9 mouse cellular contexts compared by ENCODE assay signal in the genomic region with DNA sequence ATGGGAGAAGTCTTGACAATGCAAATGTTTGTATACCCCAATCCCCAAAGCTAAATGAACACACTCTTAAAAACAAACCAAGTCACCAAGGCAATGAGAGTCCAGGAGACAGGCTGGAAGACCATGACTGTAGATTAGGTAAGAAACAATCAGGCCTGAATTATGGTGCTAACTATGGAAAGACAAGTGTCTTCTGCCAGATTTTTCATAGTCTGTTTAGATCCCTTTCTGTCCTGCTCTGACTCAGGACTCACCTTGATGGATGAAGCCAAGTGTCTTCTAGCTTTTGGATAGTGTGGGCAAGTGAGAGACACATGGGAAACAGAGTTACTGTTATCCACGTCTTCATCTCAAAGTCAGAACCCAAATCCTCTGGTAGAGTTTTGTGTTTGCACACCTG. TPM values are rescaled to one million over a fixed set of nuclear protein-coding genes. Genes with fewer than 3 reads are reported as not detected.
A peak's percentile ranks its signal among the peaks of the same experiment; 100 is the strongest.
DNase-seq lines count a peak whose midpoint lies in the region; ATAC-seq lines count a peak whose summit lies in the region.
"Had no signal": no experiment of that assay in that cellular context is flagged by ENCODE, and none has a peak within 500 bp of the region (broad histone marks: within the 10 kb centered on the region; RNA-seq: fewer than 3 reads in every experiment).

No protein-coding gene starts in this region.

- H3K4me3 ChIP-seq in kidney, embryonic 14.5 days (ENCODE audit: low read length), result peak overlapping the region; percentile 70; the same call in 1 of the 2 replicates
- peak overlapping the region; percentile 74; the same call in 1 of the 2 replicates for H3K4me3 ChIP-seq in embryonic facial prominence, embryonic 13.5 days
- no peak overlapping the region for H3K4me3 ChIP-seq in forebrain, embryonic 16.5 days (replicated peaks; ENCODE audit: low read length)
- no peak overlapping the region; the same call in 1 of the 2 replicates for H3K4me3 ChIP-seq in midbrain, embryonic 12.5 days

- H3K36me3 ChIP-seq in kidney, embryonic 14.5 days (ENCODE audit: control insufficient read depth, insufficient read depth, low read length), result no peaks in the 10 kb centered on the region
- no peaks in the 10 kb centered on the region for H3K36me3 ChIP-seq in embryonic facial prominence, embryonic 13.5 days
- H3K36me3 ChIP-seq in forebrain, embryonic 16.5 days (ENCODE audit: control insufficient read depth, insufficient read depth), result no peaks in the 10 kb centered on the region
- no peaks in the 10 kb centered on the region for H3K36me3 ChIP-seq in midbrain, embryonic 12.5 days

- no peaks in the 10 kb centered on the region for H3K4me1 ChIP-seq in kidney, embryonic 14.5 days (ENCODE audit: control insufficient read depth, insufficient read depth, low read length)
- peaks cover 5% of the 10 kb centered on the region; the same call in 1 of the 2 replicates for H3K4me1 ChIP-seq in embryonic facial prominence, embryonic 13.5 days
- peaks cover 17% of the 10 kb centered on the region for H3K4me1 ChIP-seq in forebrain, embryonic 16.5 days (replicated peaks; ENCODE audit: control insufficient read depth, insufficient read depth, low read length)
- H3K4me1 ChIP-seq in midbrain, embryonic 12.5 days, result peaks cover 18% of the 10 kb centered on the region

- no peaks in the 10 kb centered on the region for H3K9me3 ChIP-seq in kidney, embryonic 14.5 days (ENCODE audit: control insufficient read depth, low read length)
- H3K9me3 ChIP-seq in embryonic facial prominence, embryonic 13.5 days, result no peaks in the 10 kb centered on the region
- H3K9me3 ChIP-seq in forebrain, embryonic 16.5 days (ENCODE audit: control insufficient read depth, low read length), result no peaks in the 10 kb centered on the region
- H3K9me3 ChIP-seq in midbrain, embryonic 12.5 days, result no peaks in the 10 kb centered on the region

- no peak overlapping the region for H3K9ac ChIP-seq in kidney, embryonic 14.5 days (ENCODE audit: low read depth, low read length)
- H3K9ac ChIP-seq in embryonic facial prominence, embryonic 13.5 days, result no peak overlapping the region
- no peak overlapping the region for H3K9ac ChIP-seq in forebrain, embryonic 16.5 days (replicated peaks; ENCODE audit: low read depth, low read length)
- no peak overlapping the region for H3K9ac ChIP-seq in midbrain, embryonic 12.5 days (replicated peaks)

- 80% methylated on average over 1 of the region's 1 CpGs for WGBS in kidney, embryonic 14.5 days
- 76% methylated on average over 1 of the region's 1 CpGs for WGBS in embryonic facial prominence, embryonic 13.5 days
- WGBS in forebrain, embryonic 16.5 days, result 84% methylated on average over 1 of the region's 1 CpGs
- WGBS in midbrain, embryonic 12.5 days, result 74% methylated on average over 1 of the region's 1 CpGs

- ATAC-seq in kidney, embryonic 14.5 days (ENCODE audit: low FRiP score, low TSS enrichment), result no peak
- no peak for ATAC-seq in embryonic facial prominence, embryonic 13.5 days (ENCODE audit: insufficient number of reproducible peaks, insufficient read depth, low FRiP score, low TSS enrichment, low read depth)
- ATAC-seq in forebrain, embryonic 16.5 days, result no peak
- no peak for ATAC-seq in midbrain, embryonic 12.5 days (ENCODE audit: low FRiP score, low read depth)
- ATAC-seq: inflammation-experienced regulatory T-cells, adult 6 months had no signal

- H3K27me3 ChIP-seq in kidney, embryonic 14.5 days (ENCODE audit: control insufficient read depth, insufficient read depth, low read length), result no peaks in the 10 kb centered on the region
- H3K27me3 ChIP-seq in embryonic facial prominence, embryonic 13.5 days, result 0 out of 2 replicates have a peak, but pooled peaks cover 3% of the 10 kb centered on the region
- peaks cover 2% of the 10 kb centered on the region for H3K27me3 ChIP-seq in forebrain, embryonic 16.5 days (replicated peaks; ENCODE audit: control insufficient read depth, insufficient read depth, low read length)
- peaks cover 6% of the 10 kb centered on the region; the same call in 1 of the 2 replicates for H3K27me3 ChIP-seq in midbrain, embryonic 12.5 days

- peak overlapping the region; percentile 97 for H3K4me2 ChIP-seq in kidney, embryonic 14.5 days (replicated peaks; ENCODE audit: low read depth, low read length)
- peak overlapping the region; percentile 88 for H3K4me2 ChIP-seq in embryonic facial prominence, embryonic 13.5 days
- peak overlapping the region; percentile 85 for H3K4me2 ChIP-seq in forebrain, embryonic 16.5 days (ENCODE audit: low read length)
- H3K4me2 ChIP-seq in midbrain, embryonic 12.5 days (replicated peaks), result peak overlapping the region; percentile 81

- H3K27ac ChIP-seq in kidney, embryonic 14.5 days (ENCODE audit: low read depth, low read length), result no peak overlapping the region
- no peak overlapping the region for H3K27ac ChIP-seq in embryonic facial prominence, embryonic 13.5 days
- no peak overlapping the region for H3K27ac ChIP-seq in forebrain, embryonic 16.5 days (ENCODE audit: low read length)
- H3K27ac ChIP-seq in midbrain, embryonic 12.5 days (replicated peaks), result no peak overlapping the region

- DNase-seq in kidney, adult 8-10 months, result no peak
- no peak for DNase-seq in spleen, adult 12 weeks (ENCODE audit: low spot score)
- DNase-seq in thymus, postnatal 0 days (ENCODE audit: low spot score), result no peak
- DNase-seq in cerebellum, postnatal 36 days, result no peak

RNA-seq across cellular contexts. Expression of a gene that starts 0.6 kb away (rescaled TPM):
- 5.2 and 5.6 TPM in 2 replicates for polyA plus RNA-seq in kidney, embryonic 14.5 days (2014; fragmentation: Nextera tagmentation; extraction: Ambion mirVana)
- polyA plus RNA-seq in embryonic facial prominence, embryonic 13.5 days (2015; fragmentation: Nextera tagmentation; extraction: Ambion mirVana), result 5.3 and 5.5 TPM in 2 replicates
- polyA plus RNA-seq in forebrain, embryonic 16.5 days (2015; fragmentation: Nextera tagmentation; extraction: Ambion mirVana), result 6.7 and 8.4 TPM in 2 replicates
- polyA plus RNA-seq in midbrain, embryonic 12.5 days (2016; fragmentation: Nextera tagmentation; extraction: Ambion mirVana), result 6.7 and 8.9 TPM in 2 replicates
- polyA plus RNA-seq in thymus, postnatal 0 days (2015; fragmentation: Nextera tagmentation; extraction: Ambion mirVana), result 0.86 and 1.2 TPM in 2 replicates

RNA-seq across cellular contexts. Expression of a gene that starts 25.6 kb away (rescaled TPM):
- polyA plus RNA-seq in kidney, embryonic 14.5 days (2014; fragmentation: Nextera tagmentation; extraction: Ambion mirVana), result 71.4 and 82.9 TPM in 2 replicates
- polyA plus RNA-seq in embryonic facial prominence, embryonic 13.5 days (2015; fragmentation: Nextera tagmentation; extraction: Ambion mirVana), result 70.1 and 74.9 TPM in 2 replicates
- polyA plus RNA-seq in forebrain, embryonic 16.5 days (2015; fragmentation: Nextera tagmentation; extraction: Ambion mirVana), result 44.8 and 47.3 TPM in 2 replicates
- 63.3 and 66.2 TPM in 2 replicates for polyA plus RNA-seq in midbrain, embryonic 12.5 days (2016; fragmentation: Nextera tagmentation; extraction: Ambion mirVana)
- 116 and 118 TPM in 2 replicates for polyA plus RNA-seq in thymus, postnatal 0 days (2015; fragmentation: Nextera tagmentation; extraction: Ambion mirVana)

RNA-seq across cellular contexts. Expression of a gene that starts 26.1 kb away (rescaled TPM):
- 38.0 and 69.9 TPM in 2 replicates for polyA plus RNA-seq in kidney, embryonic 14.5 days (2014; fragmentation: Nextera tagmentation; extraction: Ambion mirVana)
- 60.1 and 62.7 TPM in 2 replicates for polyA plus RNA-seq in embryonic facial prominence, embryonic 13.5 days (2015; fragmentation: Nextera tagmentation; extraction: Ambion mirVana)
- polyA plus RNA-seq in forebrain, embryonic 16.5 days (2015; fragmentation: Nextera tagmentation; extraction: Ambion mirVana), result 36.0 and 38.6 TPM in 2 replicates
- polyA plus RNA-seq in midbrain, embryonic 12.5 days (2016; fragmentation: Nextera tagmentation; extraction: Ambion mirVana), result 57.0 and 63.6 TPM in 2 replicates
- 72.9 and 82.1 TPM in 2 replicates for polyA plus RNA-seq in thymus, postnatal 0 days (2015; fragmentation: Nextera tagmentation; extraction: Ambion mirVana)

Comparison
In these comparisons a context has a peak if more than half of its experiments do, and no peak if none do; other contexts are left out.
1. H3K4me3 ChIP-seq: peak in kidney, embryonic 14.5 days (single experiment) and embryonic facial prominence, embryonic 13.5 days (single experiment); none in forebrain, embryonic 16.5 days (single experiment) and midbrain, embryonic 12.5 days (single experiment).
2. Peak in every context shown above with its lines, with median percentiles within 50 percentile points of each other: H3K4me2 ChIP-seq.